Mouse (Mus musculus): ENCODE results near the gene Foxp1. TPM values are rescaled to one million over a fixed set of nuclear protein-coding genes. Genes with fewer than 3 reads are reported as not detected.

Foxp1 gene
- polyA plus RNA-seq, 1 experiment from 2014 or later: 88.1 TPM

DNA sequence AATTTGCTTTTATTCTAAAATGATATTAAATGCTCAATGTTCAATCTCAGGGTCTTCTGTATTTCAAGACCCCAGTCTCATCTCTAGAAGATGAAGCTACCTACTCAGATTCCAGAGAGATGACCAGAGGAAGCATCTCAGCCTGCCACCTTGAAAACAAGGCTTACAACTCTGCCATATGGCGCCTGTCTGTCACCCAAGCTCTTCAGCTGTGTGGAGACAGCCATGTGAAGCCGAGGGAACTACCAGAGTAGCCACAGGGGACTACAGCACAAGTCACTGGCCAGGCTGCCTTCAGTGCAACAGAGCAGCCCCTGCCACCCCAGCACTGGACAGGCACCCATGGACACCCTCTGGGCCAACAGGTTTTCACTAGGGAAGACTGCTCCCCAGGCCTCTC is 145.4 kb downstream of the Foxp1 start:
- H3K9me3 ChIP-seq (ENCODE audit: control insufficient read depth, low read length): no peaks in the 10 kb centered on the region
- no peak overlapping the region for H3K9ac ChIP-seq (ENCODE audit: low read length)
- no peak for ATAC-seq (ENCODE audit: insufficient number of reproducible peaks, insufficient read depth, low FRiP score, low read depth)
- H3K36me3 ChIP-seq (ENCODE audit: control insufficient read depth, insufficient read depth, low read length): no peaks in the 10 kb centered on the region
- H3K4me1 ChIP-seq (ENCODE audit: control insufficient read depth in 2 of 2, insufficient read depth in 2 of 2, low read length in 2 of 2): peaks cover 18 to 27% of the 10 kb centered on the region in 2 experiments
- peak overlapping the region in 1 of 2 experiments; percentile 71; a peak in 2 of 4 replicates for H3K27ac ChIP-seq (replicated peaks in 1 of 2; ENCODE audit: control insufficient read depth in 1 of 2, insufficient read depth in 1 of 2, low read depth in 2 of 2, low read length in 2 of 2)
- H3K4me2 ChIP-seq (ENCODE audit: low read length): no peak overlapping the region
- no peak overlapping the region for H3K4me3 ChIP-seq (ENCODE audit: control insufficient read depth in 1 of 2, insufficient read depth in 1 of 2, low read depth in 1 of 2, low read length in 2 of 2)
- 55% methylated on average over 2 of the region's 2 CpGs for WGBS
- no peaks in the 10 kb centered on the region for H3K27me3 ChIP-seq (ENCODE audit: control insufficient read depth, insufficient read depth, low read length)

DNA sequence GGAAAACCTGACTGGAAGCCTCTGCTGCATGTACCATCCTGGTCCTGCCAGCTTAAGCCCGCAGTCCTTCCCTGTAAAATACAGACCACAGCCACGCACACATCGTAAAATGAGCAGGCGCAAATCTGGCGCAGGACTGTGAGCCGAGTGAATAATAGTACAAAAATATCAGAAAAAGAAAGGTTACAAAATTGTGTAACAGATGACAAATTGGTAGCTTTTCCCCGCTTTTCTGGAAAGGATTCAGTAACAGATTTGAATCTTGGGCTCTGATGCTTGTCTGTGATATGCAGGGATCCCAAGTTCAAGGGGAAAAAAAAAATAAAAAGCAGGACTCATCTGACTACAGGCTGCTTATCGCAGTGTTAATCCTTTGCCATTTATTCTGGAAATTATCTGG is 145.8 kb downstream of the Foxp1 start:
- Histone ChIP-seq H3K27ac (replicated peaks in 1 of 2; ENCODE audit: control insufficient read depth in 1 of 2, insufficient read depth in 1 of 2, low read depth in 2 of 2, low read length in 2 of 2) (no peak overlapping the region), H3K9ac (ENCODE audit: low read length) (no peak overlapping the region), H3K4me2 (ENCODE audit: low read length) (no peak overlapping the region), H3K9me3 (ENCODE audit: control insufficient read depth, low read length) (no peaks in the 10 kb centered on the region), H3K4me1 (ENCODE audit: control insufficient read depth in 2 of 2, insufficient read depth in 2 of 2, low read length in 2 of 2) (peaks cover 20 to 27% of the 10 kb centered on the region in 2 experiments), H3K4me3 (ENCODE audit: control insufficient read depth in 1 of 2, insufficient read depth in 1 of 2, low read depth in 1 of 2, low read length in 2 of 2) (no peak overlapping the region), H3K27me3 (ENCODE audit: control insufficient read depth, insufficient read depth, low read length) (no peaks in the 10 kb centered on the region), H3K36me3 (ENCODE audit: control insufficient read depth, insufficient read depth, low read length) (no peaks in the 10 kb centered on the region)
- no peak for ATAC-seq (ENCODE audit: insufficient number of reproducible peaks, insufficient read depth, low FRiP score, low read depth)
- 89% methylated on average over 8 of the region's 8 CpGs for WGBS

DNA sequence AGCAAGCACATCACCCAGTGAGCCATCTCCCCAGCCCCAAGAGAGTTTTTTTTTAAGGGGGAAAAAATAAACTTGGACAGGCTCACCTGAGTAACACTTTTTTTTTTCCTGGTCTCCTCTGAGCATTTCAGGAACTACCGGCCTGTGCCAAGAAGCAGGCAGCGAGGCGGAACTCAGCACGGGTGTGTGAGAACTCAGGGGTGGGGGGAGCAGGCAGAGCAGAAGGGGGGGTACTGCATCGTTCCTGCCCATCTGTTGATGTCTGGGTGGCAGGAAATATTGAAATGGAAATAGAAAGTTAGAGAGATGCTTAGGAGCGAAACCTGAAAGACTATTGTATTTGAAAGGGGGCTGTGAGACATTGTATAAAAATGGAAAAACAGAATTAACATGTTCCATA is 146.7 kb downstream of the Foxp1 start:
- Histone ChIP-seq H3K27ac (replicated peaks in 1 of 2; ENCODE audit: control insufficient read depth in 1 of 2, insufficient read depth in 1 of 2, low read depth in 2 of 2, low read length in 2 of 2) (no peak overlapping the region), H3K4me3 (ENCODE audit: control insufficient read depth in 1 of 2, insufficient read depth in 1 of 2, low read depth in 1 of 2, low read length in 2 of 2) (no peak overlapping the region), H3K9me3 (ENCODE audit: control insufficient read depth, low read length) (no peaks in the 10 kb centered on the region), H3K4me1 (ENCODE audit: control insufficient read depth in 2 of 2, insufficient read depth in 2 of 2, low read length in 2 of 2) (peaks cover 20 to 27% of the 10 kb centered on the region in 2 experiments), H3K27me3 (ENCODE audit: control insufficient read depth, insufficient read depth, low read length) (no peaks in the 10 kb centered on the region), H3K36me3 (ENCODE audit: control insufficient read depth, insufficient read depth, low read length) (no peaks in the 10 kb centered on the region), H3K9ac (ENCODE audit: low read length) (no peak overlapping the region), H3K4me2 (ENCODE audit: low read length) (no peak overlapping the region)
- WGBS: 64% methylated on average over 6 of the region's 6 CpGs
- ATAC-seq (ENCODE audit: insufficient number of reproducible peaks, insufficient read depth, low FRiP score, low read depth): no peak

DNA sequence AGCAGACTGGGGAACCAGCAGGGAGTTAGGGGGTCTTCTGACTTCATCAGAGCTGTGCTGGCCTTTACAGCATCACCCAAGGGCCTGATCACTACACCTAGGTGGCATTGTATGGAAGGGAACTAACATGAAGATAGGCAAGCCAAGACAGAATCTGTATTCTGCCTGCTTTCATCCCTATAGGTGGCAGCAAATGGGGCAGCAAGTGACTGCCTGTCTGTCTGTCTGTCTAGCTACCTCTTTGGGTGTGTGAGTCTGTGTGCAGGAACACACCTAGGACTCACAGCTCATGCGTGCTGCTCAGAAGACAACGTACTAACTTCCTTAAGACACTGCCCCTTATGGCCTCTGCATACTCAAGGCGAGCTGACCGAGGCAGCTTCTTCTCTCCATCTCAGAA is 147.1 kb downstream of the Foxp1 start:
- Histone ChIP-seq H3K9me3 (ENCODE audit: control insufficient read depth, low read length) (no peaks in the 10 kb centered on the region), H3K4me3 (ENCODE audit: control insufficient read depth in 1 of 2, insufficient read depth in 1 of 2, low read depth in 1 of 2, low read length in 2 of 2) (no peak overlapping the region), H3K4me2 (ENCODE audit: low read length) (no peak overlapping the region), H3K27ac (replicated peaks in 1 of 2; ENCODE audit: control insufficient read depth in 1 of 2, insufficient read depth in 1 of 2, low read depth in 2 of 2, low read length in 2 of 2) (0 out of 4 replicates have a peak overlapping the region, but pooled peaks of 1 of the 2 experiments have one; percentile 1), H3K36me3 (ENCODE audit: control insufficient read depth, insufficient read depth, low read length) (no peaks in the 10 kb centered on the region), H3K4me1 (ENCODE audit: control insufficient read depth in 2 of 2, insufficient read depth in 2 of 2, low read length in 2 of 2) (peaks cover 20 to 27% of the 10 kb centered on the region in 2 experiments), H3K9ac (ENCODE audit: low read length) (no peak overlapping the region), H3K27me3 (ENCODE audit: control insufficient read depth, insufficient read depth, low read length) (no peaks in the 10 kb centered on the region)
- ATAC-seq (ENCODE audit: insufficient number of reproducible peaks, insufficient read depth, low FRiP score, low read depth): no peak
- 67% methylated on average over 4 of the region's 4 CpGs for WGBS

DNA sequence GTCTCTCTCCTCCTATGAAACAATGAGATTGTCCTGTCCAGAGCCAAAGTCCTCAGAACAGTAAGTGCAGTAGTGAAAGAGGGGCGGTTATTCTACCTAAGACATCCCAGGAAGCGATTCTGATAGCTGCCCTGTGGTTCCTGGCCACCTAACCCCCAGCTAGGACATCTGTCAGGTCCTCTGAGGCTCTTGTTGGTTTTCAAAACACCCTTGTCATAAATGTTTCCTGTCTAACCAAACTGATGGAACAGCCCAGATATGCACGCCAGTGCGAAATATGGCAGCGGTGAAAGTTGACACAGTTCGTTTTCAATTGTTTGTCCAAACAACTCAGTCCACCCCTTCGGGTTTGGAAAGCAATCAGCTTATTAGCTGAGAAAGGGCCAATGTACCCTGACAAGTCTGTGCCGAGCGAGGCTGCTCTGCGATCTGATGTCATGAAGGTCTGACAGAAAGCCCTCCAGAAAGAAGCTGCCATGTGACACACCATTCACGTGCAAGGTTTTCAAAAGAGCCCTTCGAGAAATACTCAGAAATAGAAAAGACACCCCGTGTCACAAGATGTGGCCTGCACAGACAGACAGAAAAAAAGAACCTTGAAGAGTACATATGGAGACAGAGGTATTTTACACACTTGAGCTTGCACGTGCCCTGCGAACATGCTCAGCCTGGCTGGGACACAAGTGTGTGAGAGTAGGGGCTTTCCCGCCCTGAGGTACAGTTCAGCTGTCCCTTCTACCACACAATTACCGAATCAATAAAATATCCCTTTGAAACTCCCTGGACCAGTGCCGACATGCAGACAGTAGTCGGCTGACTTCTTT is 147.9 kb downstream of the Foxp1 start:
- ATAC-seq (ENCODE audit: insufficient number of reproducible peaks, insufficient read depth, low FRiP score, low read depth): no peak
- Histone ChIP-seq H3K27me3 (ENCODE audit: control insufficient read depth, insufficient read depth, low read length) (no peaks in the 10 kb centered on the region), H3K27ac (replicated peaks in 1 of 2; ENCODE audit: control insufficient read depth in 1 of 2, insufficient read depth in 1 of 2, low read depth in 2 of 2, low read length in 2 of 2) (peak overlapping the region; percentile 16 to 17; a peak in 1 of 4 replicates), H3K36me3 (ENCODE audit: control insufficient read depth, insufficient read depth, low read length) (no peaks in the 10 kb centered on the region), H3K9me3 (ENCODE audit: control insufficient read depth, low read length) (no peaks in the 10 kb centered on the region), H3K9ac (ENCODE audit: low read length) (peak overlapping the region; percentile 18; the same call in 1 of the 2 replicates), H3K4me3 (ENCODE audit: control insufficient read depth in 1 of 2, insufficient read depth in 1 of 2, low read depth in 1 of 2, low read length in 2 of 2) (no peak overlapping the region), H3K4me1 (ENCODE audit: control insufficient read depth in 2 of 2, insufficient read depth in 2 of 2, low read length in 2 of 2) (peaks cover 23 to 31% of the 10 kb centered on the region in 2 experiments), H3K4me2 (ENCODE audit: low read length) (no peak overlapping the region)
- whole genome bisulfite sequencing: 64% methylated on average over 19 of the region's 19 CpGs

DNA sequence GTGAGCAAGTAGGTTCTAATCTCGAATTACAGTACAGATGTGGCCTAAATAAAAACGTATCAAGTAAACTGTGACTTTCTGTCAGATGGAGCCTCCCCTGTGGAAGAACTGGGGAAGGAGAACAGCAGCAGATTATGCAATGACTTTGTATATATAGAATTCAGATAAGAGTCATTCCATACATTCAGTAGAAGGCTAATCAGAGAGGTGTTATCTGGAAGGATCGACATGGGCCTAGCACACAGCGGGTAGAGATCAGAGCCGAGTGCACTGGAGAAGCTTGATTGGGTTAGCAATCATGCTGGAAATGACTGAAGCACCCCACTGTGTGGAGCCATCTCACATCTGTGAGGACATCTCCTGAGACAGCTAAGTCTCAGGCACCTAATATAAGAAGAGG is 150.1 kb downstream of the Foxp1 start:
- Histone ChIP-seq H3K9ac (ENCODE audit: low read length) (no peak overlapping the region), H3K9me3 (ENCODE audit: control insufficient read depth, low read length) (no peaks in the 10 kb centered on the region), H3K4me2 (ENCODE audit: low read length) (no peak overlapping the region), H3K27ac (replicated peaks in 1 of 2; ENCODE audit: control insufficient read depth in 1 of 2, insufficient read depth in 1 of 2, low read depth in 2 of 2, low read length in 2 of 2) (no peak overlapping the region), H3K27me3 (ENCODE audit: control insufficient read depth, insufficient read depth, low read length) (no peaks in the 10 kb centered on the region), H3K4me1 (ENCODE audit: control insufficient read depth in 2 of 2, insufficient read depth in 2 of 2, low read length in 2 of 2) (peaks cover 24% of the 10 kb centered on the region in 2 experiments), H3K36me3 (ENCODE audit: control insufficient read depth, insufficient read depth, low read length) (no peaks in the 10 kb centered on the region), H3K4me3 (ENCODE audit: control insufficient read depth in 1 of 2, insufficient read depth in 1 of 2, low read depth in 1 of 2, low read length in 2 of 2) (no peak overlapping the region)
- no peak for ATAC-seq (ENCODE audit: insufficient number of reproducible peaks, insufficient read depth, low FRiP score, low read depth)
- 57% methylated on average over 5 of the region's 5 CpGs for WGBS

DNA sequence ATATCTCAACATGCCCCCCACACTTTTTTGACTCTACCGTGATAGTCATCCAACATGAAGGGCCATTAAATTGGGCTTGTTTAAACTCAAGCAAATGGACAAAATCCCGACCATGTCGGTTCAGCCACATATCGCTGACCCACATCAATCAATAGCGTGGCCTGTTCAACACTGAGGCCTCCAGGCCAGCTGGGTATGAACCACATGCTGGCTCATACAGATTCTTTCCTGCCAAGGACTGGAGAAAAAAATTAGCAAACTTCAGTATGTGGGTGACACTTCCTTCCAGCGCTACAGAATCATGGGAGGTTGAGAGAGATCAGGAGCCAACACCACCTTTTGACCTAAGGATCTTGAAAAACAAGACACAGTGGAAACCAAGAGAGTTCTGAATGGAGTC is 150.5 kb downstream of the Foxp1 start:
- 95% methylated on average over 6 of the region's 6 CpGs for WGBS
- no peak overlapping the region for H3K27ac ChIP-seq (replicated peaks in 1 of 2; ENCODE audit: control insufficient read depth in 1 of 2, insufficient read depth in 1 of 2, low read depth in 2 of 2, low read length in 2 of 2)
- peaks cover 20 to 21% of the 10 kb centered on the region in 2 experiments for H3K4me1 ChIP-seq (ENCODE audit: control insufficient read depth in 2 of 2, insufficient read depth in 2 of 2, low read length in 2 of 2)
- no peaks in the 10 kb centered on the region for H3K27me3 ChIP-seq (ENCODE audit: control insufficient read depth, insufficient read depth, low read length)
- H3K4me3 ChIP-seq (ENCODE audit: control insufficient read depth in 1 of 2, insufficient read depth in 1 of 2, low read depth in 1 of 2, low read length in 2 of 2): no peak overlapping the region
- H3K9ac ChIP-seq (ENCODE audit: low read length): no peak overlapping the region
- no peak overlapping the region for H3K4me2 ChIP-seq (ENCODE audit: low read length)
- no peaks in the 10 kb centered on the region for H3K36me3 ChIP-seq (ENCODE audit: control insufficient read depth, insufficient read depth, low read length)
- no peaks in the 10 kb centered on the region for H3K9me3 ChIP-seq (ENCODE audit: control insufficient read depth, low read length)
- ATAC-seq (ENCODE audit: insufficient number of reproducible peaks, insufficient read depth, low FRiP score, low read depth): no peak

All from heart, embryonic 14.5 days (tissue).